Mouse (Mus musculus) intestine, embryonic 14.5 days (tissue): ENCODE results near the gene Map7d1. TPM values are rescaled to one million over a fixed set of nuclear protein-coding genes. Genes with fewer than 3 reads are reported as not detected.

ENCODE experiments used
- ATAC-seq: fragments of 200-750 bp; cut with Nextera tagmentation; replicated peaks from 2 replicates; pipeline ENCODE4 v1.8.0; 2017; ENCODE audit warnings: low read depth, moderate number of reproducible peaks, moderate TSS enrichment, moderate library complexity; ENCODE audit not compliant: low FRiP score, low TSS enrichment
- DNase-seq: peaks from one replicate; pipeline ENCODE4 v3.0.0-alpha.2; 2018; ENCODE audit warnings: low spot score
- H3K27ac ChIP-seq: fragments of 300-500 bp; sonication (generic); 2 replicates; pipeline ENCODE4 v1.5.1; 2014; ENCODE audit warnings: low read depth, mild to moderate bottlenecking, control low read depth
- H3K27me3 ChIP-seq: fragments of 300-500 bp; sonication (generic); replicated peaks from 2 replicates; pipeline ENCODE4 v1.6.1; 2014; ENCODE audit warnings: low read length, control low read depth; ENCODE audit not compliant: control insufficient read depth, insufficient read depth
- H3K36me3 ChIP-seq: fragments of 300-500 bp; sonication (generic); 2 replicates; pipeline ENCODE4 v1.6.1; 2014; ENCODE audit warnings: low read length, control low read depth; ENCODE audit not compliant: control insufficient read depth, insufficient read depth
- H3K4me1 ChIP-seq: fragments of 300-500 bp; sonication (generic); replicated peaks from 2 replicates; pipeline ENCODE4 v1.6.1; 2014; ENCODE audit warnings: low read length, control low read depth, mixed read lengths; ENCODE audit not compliant: control insufficient read depth, insufficient read depth
- H3K4me2 ChIP-seq: fragments of 300-500 bp; sonication (generic); 2 replicates; pipeline ENCODE4 v1.6.1; 2014; ENCODE audit warnings: low read length
- H3K4me3 ChIP-seq: fragments of 300-500 bp; sonication (generic); 2 replicates; pipeline ENCODE4 v1.5.1; 2014; ENCODE audit warnings: low read depth, low read length, control low read depth, mixed read lengths
- H3K9ac ChIP-seq: fragments of 300-500 bp; sonication (generic); 2 replicates; pipeline ENCODE4 v1.6.1; 2014; ENCODE audit warnings: mild to moderate bottlenecking, low read length
- H3K9me3 ChIP-seq: fragments of 300-500 bp; sonication (generic); 2 replicates; pipeline ENCODE4 v1.6.1; 2016; ENCODE audit warnings: low read length, control low read depth; ENCODE audit not compliant: control insufficient read depth
- WGBS: fragments of 180-500 bp; shearing (Covaris S2); extraction: QIAGEN DNeasy Blood & Tissue Kit; methylation state at CpG from one replicate; pipeline ENCODE4 v1.1.7; 2014; 5-methylcytosine and 5-hydroxymethylcytosine counted together
- polyA plus RNA-seq: library from polyadenylated mRNA; unstranded; fragments of >200 nt; fragmentation: Nextera tagmentation; extraction: Ambion mirVana; gene quantifications from 2 replicates; pipeline ENCODE4 v1.2.1, GENCODE M21; 2014

Map7d1 gene
- polyA plus RNA-seq, 1 experiment from 2014 or later: 38.0 TPM

GRCm38 (mm10) chr4:126291196-126291595 is 35.1 kb upstream of the Map7d1 start:
- ATAC-seq (no peak), DNase-seq (no peak)
- Histone ChIP-seq H3K9ac (no peak overlapping the region), H3K36me3 (no peaks in the 10 kb centered on the region), H3K27me3 (peaks cover 38% of the 10 kb centered on the region), H3K27ac (no peak overlapping the region), H3K4me3 (no peak overlapping the region), H3K4me2 (no peak overlapping the region), H3K9me3 (no peaks in the 10 kb centered on the region), H3K4me1 (peaks cover 6% of the 10 kb centered on the region; the same call in 1 of the 2 replicates)
- WGBS: 20% methylated on average over 13 of the region's 13 CpGs

GRCm38 (mm10) chr4:126290314-126290713 is 34.2 kb upstream of the Map7d1 start:
- WGBS: 86% methylated on average over 8 of the region's 8 CpGs

GRCm38 (mm10) chr4:126288085-126288666 is 32.0 kb upstream of the Map7d1 start:
- H3K27me3 ChIP-seq: peaks cover 36% of the 10 kb centered on the region
- WGBS: 34% methylated on average over 17 of the region's 17 CpGs
- H3K4me1 ChIP-seq: 0 out of 2 replicates have a peak, but pooled peaks cover 5% of the 10 kb centered on the region
- DNase-seq (no peak), ATAC-seq (no peak)
- H3K36me3 ChIP-seq: no peaks in the 10 kb centered on the region
- H3K4me2 ChIP-seq: peak overlapping the region; percentile 57
- peak overlapping the region; percentile 40; the same call in 1 of the 2 replicates for H3K27ac ChIP-seq
- H3K9ac ChIP-seq: no peak overlapping the region
- no peak overlapping the region for H3K4me3 ChIP-seq
- no peaks in the 10 kb centered on the region for H3K9me3 ChIP-seq

More at GRCm38 (mm10) chr4:126290314-126290713, 34.2 kb upstream of the Map7d1 start:
- H3K36me3 ChIP-seq: no peaks in the 10 kb centered on the region
- DNase-seq: no peak
- ATAC-seq: no peak
- peaks cover 36% of the 10 kb centered on the region for H3K27me3 ChIP-seq
- no peak overlapping the region for H3K4me2 ChIP-seq
- H3K27ac ChIP-seq: no peak overlapping the region
- no peak overlapping the region for H3K4me3 ChIP-seq
- no peaks in the 10 kb centered on the region for H3K9me3 ChIP-seq
- H3K9ac ChIP-seq: no peak overlapping the region
- H3K4me1 ChIP-seq: 0 out of 2 replicates have a peak, but pooled peaks cover 5% of the 10 kb centered on the region

GRCm38 (mm10) chr4:126287302-126287995 is 31.3 kb upstream of the Map7d1 start:
- ATAC-seq: no peak
- no peaks in the 10 kb centered on the region for H3K36me3 ChIP-seq
- H3K4me1 ChIP-seq: 0 out of 2 replicates have a peak, but pooled peaks cover 5% of the 10 kb centered on the region
- peak overlapping the region; percentile 41 for H3K4me3 ChIP-seq
- H3K27me3 ChIP-seq: peaks cover 36% of the 10 kb centered on the region
- H3K9ac ChIP-seq: no peak overlapping the region
- H3K9me3 ChIP-seq: no peaks in the 10 kb centered on the region
- no peak for DNase-seq
- no peak overlapping the region for H3K27ac ChIP-seq
- peak overlapping the region; percentile 57 for H3K4me2 ChIP-seq
- WGBS: 26% methylated on average over 11 of the region's 11 CpGs

- H3K4me1 ChIP-seq: 0 out of 2 replicates have a peak, but pooled peaks cover 5% of the 10 kb centered on the region
- H3K4me3 ChIP-seq: peak within 1 kb of the TSS; percentile 41
- H3K27me3 ChIP-seq: peaks cover 36% of the 10 kb centered on the region
- DNase-seq (peak; percentile 62), ATAC-seq (peak; percentile 56)
- no peaks in the 10 kb centered on the region for H3K36me3 ChIP-seq
- H3K27ac ChIP-seq: no peak within 1 kb of the TSS
- no peaks in the 10 kb centered on the region for H3K9me3 ChIP-seq
- peak within 1 kb of the TSS; percentile 57 for H3K4me2 ChIP-seq
- WGBS: 2% methylated on average over 36 of the region's 42 CpGs
- peak within 1 kb of the TSS; percentile 27; the same call in 1 of the 2 replicates for H3K9ac ChIP-seq
Observed at GRCm38 (mm10) chr4:126286492-126286891, 30.3 kb upstream of the Map7d1 start, which contains the start of gene Col8a2. Gene Col8a2 (plus strand): TSS chr4:126286793.

- ATAC-seq (no peak), DNase-seq (no peak)
- Histone ChIP-seq H3K9ac (no peak overlapping the region), H3K36me3 (no peaks in the 10 kb centered on the region), H3K9me3 (no peaks in the 10 kb centered on the region), H3K4me1 (peaks cover 8% of the 10 kb centered on the region; the same call in 1 of the 2 replicates), H3K27me3 (peaks cover 28% of the 10 kb centered on the region), H3K27ac (no peak overlapping the region), H3K4me3 (no peak overlapping the region), H3K4me2 (no peak overlapping the region)
- WGBS: 84% methylated on average over 8 of the region's 8 CpGs
Observed at GRCm38 (mm10) chr4:126283582-126283981, 27.4 kb upstream of the Map7d1 start.

GRCm38 (mm10) chr4:126281706-126282105 is 25.6 kb upstream of the Map7d1 start:
- no peak overlapping the region for H3K4me3 ChIP-seq

GRCm38 (mm10) chr4:126278961-126279360 is 22.8 kb upstream of the Map7d1 start:
- H3K36me3 ChIP-seq: peaks cover 7% of the 10 kb centered on the region
- H3K4me2 ChIP-seq: no peak overlapping the region
- H3K9ac ChIP-seq: no peak overlapping the region
- ATAC-seq (no peak), DNase-seq (no peak)
- H3K9me3 ChIP-seq: no peaks in the 10 kb centered on the region
- WGBS: 58% methylated on average over 9 of the region's 9 CpGs
- peaks cover 9% of the 10 kb centered on the region; the same call in 1 of the 2 replicates for H3K4me1 ChIP-seq
- H3K27me3 ChIP-seq: no peaks in the 10 kb centered on the region
- no peak overlapping the region for H3K27ac ChIP-seq
- H3K4me3 ChIP-seq: no peak overlapping the region

More at GRCm38 (mm10) chr4:126281706-126282105, 25.6 kb upstream of the Map7d1 start:
- ATAC-seq (no peak), DNase-seq (no peak)
- no peak overlapping the region for H3K4me2 ChIP-seq
- no peak overlapping the region for H3K9ac ChIP-seq
- H3K27me3 ChIP-seq: peaks cover 11% of the 10 kb centered on the region
- H3K36me3 ChIP-seq: no peaks in the 10 kb centered on the region
- no peaks in the 10 kb centered on the region for H3K9me3 ChIP-seq
- peaks cover 10% of the 10 kb centered on the region; the same call in 1 of the 2 replicates for H3K4me1 ChIP-seq
- no peak overlapping the region for H3K27ac ChIP-seq
- 62% methylated on average over 9 of the region's 9 CpGs for WGBS
